Mouse (Mus musculus): ENCODE measurements around the gene Zgrf1.
A peak's percentile ranks its signal among the peaks of the same experiment; 100 is the strongest.

The Zgrf1 gene

DNA sequence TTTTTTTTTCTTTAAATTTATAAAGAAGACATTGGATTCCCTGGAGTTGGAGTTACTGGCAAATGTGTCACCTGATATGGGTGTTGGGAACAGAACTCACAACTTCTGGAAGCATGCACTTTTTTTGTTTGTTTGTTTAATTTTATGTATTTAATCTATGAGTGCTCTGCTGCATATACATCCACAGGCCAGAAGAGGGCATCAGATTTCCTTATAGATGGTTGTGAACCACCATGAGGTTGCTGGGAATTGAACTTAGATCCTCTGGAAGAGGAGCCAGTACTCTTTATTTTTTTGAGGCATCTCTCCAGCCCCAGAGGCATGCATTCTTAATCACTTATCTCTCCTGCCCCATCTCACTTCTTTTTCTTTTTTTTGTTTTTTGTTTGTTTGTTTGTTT lies 4.9 kb downstream of the Zgrf1 start:
- DNase-seq (ENCODE audit: low spot score), result no peak

DNA sequence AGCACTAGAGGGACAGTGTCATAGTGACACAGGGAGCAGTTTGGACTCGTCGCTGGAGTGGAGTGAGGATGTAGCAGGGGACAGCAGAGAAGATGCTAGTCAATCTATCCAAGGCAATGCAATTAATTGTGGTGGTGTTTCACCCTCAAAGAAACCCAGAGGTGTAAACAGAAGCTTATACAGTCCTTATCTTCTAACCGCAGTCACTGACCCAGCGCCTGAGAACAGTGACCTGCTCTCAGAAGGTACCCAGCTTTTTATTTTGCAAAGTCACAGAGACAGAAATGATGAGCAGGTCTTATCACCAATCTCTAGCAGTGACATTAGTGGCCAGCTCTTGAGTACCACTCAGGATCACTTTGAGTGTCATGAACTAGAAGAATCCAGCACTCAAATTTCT lies 9.7 kb downstream of the Zgrf1 start:
- no peak for DNase-seq (ENCODE audit: low spot score)

DNA sequence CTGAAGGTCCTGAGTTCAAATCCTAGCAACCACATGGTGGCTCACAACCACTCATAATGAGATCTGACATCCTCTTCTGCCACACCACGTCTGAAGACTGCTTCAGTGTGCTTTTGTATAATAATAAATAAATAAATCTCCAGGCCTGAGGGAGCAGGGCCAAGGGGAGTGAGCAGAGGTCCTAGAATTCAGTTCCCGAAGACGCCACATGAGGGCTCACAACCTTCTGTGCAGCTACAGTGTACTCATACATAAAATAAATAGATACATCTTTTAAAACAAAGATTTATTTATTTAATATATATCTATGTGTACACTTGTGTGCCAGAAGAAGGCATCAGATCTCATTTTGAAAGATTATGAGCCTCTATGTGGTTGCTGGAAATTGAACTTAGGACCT lies 11.8 kb downstream of the Zgrf1 start:
- no peak for DNase-seq (ENCODE audit: low spot score)

- peak; percentile 76 for DNase-seq (ENCODE audit: low spot score)
These were observed 19.3 kb downstream of the Zgrf1 start for GRCm38 (mm10) chr3:127572557-127572956.

DNA sequence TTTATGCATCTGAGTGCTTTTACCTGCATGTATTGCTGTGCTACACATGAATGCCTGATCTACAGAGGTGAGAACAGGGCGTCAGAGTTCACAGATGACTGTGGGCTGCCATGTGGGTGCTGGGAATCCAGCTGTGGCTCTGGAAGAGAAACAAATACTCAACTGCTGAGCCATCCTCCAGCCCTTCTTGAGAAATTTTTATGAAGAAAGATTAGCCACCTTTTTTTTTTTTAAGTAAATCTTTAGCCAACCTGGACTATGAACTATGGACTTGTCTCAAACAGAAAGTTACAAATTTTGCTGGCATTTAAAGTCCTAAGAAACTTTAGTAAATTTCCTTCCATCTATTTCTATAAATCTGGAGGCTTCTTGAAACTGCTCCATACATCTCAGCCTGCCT lies 43.8 kb downstream of the Zgrf1 start:
- DNase-seq (ENCODE audit: low spot score), result no peak

DNA sequence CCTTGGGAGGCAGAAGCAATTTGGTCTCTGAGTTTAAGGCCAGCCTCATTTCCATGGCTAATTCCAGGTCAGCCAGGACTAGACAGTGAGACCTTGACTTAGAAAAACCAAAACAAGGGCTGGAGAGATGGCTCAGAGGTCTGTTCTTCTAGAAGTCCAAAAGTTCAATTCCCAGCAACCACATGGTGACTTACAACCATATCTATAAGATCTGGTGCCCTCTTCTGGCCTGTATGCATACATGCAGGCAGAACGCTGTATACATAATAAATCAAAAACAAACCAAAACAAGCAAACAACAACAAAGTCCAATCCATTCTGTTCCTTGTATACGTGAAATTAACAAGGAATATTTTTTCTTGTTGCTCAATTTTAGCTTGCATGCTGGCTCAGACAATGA lies 54.8 kb downstream of the Zgrf1 start:
- DNase-seq (ENCODE audit: low spot score), result no peak

DNA sequence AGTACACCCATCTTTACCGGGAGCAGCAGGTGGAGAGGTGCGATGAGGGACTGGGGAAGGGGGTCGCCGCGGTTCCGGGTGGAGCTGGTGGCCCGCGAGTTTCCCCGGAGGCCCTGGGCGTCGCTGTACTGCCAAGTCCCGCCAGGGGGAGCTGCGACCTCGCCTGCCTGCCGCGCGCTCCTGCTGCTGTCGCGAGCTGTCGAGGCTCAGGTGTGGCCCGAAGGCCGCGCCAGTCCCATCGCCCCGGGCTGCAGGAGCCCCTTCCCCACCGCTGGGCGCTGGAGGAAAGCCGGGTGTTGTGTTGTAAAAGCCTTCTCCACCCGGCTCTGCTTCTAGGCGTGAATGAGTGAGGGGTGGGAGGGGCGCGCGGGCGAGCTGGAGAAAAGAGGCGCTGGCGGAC lies 72.0 kb downstream of the Zgrf1 start:
- DNase-seq (ENCODE audit: low spot score), result peak; percentile 60

DNA sequence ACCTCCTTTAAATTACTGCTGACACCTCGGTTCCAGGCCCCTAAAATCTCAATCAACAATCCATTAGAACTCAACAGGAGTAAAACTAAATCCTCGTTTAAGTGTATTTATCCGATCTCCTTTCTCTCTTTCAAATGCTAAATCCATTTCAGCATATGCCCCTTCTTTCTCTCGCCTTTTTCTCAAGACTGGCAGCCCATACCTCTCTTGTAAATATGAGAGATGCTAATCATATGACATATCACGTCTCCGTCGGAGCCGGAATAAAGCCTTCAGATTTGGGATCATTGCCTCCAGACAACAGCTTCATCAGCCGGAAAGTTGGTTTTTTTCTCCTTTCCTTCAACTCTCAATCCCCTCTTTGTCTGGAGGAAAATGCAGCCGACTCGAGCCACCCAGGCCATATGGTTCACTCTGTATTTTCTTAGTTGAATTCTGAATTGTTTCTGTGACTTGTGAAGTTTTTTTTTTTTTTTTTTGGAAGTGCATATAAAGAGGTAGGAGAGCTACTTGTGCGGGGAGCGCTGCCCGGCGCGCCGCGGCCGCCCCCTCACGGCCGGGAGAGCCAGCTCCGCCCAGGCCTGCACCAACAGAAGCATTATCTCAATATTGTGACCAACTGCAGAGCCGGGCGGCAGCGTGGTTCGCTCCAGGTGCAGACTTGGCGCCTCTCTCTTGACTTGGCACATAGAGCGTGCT lies 72.6 kb downstream of the Zgrf1 start:
- no peak for DNase-seq (ENCODE audit: low spot score)

GRCm38 (mm10) chr3:127626524-127626923 lies 73.2 kb downstream of the Zgrf1 start:
- no peak for DNase-seq (ENCODE audit: low spot score)

- no peak for DNase-seq (ENCODE audit: low spot score)
These were observed 74.1 kb downstream of the Zgrf1 start for GRCm38 (mm10) chr3:127627151-127627955.

- no peak for DNase-seq (ENCODE audit: low spot score)
These were observed 74.6 kb downstream of the Zgrf1 start for GRCm38 (mm10) chr3:127627956-127628310.

DNA sequence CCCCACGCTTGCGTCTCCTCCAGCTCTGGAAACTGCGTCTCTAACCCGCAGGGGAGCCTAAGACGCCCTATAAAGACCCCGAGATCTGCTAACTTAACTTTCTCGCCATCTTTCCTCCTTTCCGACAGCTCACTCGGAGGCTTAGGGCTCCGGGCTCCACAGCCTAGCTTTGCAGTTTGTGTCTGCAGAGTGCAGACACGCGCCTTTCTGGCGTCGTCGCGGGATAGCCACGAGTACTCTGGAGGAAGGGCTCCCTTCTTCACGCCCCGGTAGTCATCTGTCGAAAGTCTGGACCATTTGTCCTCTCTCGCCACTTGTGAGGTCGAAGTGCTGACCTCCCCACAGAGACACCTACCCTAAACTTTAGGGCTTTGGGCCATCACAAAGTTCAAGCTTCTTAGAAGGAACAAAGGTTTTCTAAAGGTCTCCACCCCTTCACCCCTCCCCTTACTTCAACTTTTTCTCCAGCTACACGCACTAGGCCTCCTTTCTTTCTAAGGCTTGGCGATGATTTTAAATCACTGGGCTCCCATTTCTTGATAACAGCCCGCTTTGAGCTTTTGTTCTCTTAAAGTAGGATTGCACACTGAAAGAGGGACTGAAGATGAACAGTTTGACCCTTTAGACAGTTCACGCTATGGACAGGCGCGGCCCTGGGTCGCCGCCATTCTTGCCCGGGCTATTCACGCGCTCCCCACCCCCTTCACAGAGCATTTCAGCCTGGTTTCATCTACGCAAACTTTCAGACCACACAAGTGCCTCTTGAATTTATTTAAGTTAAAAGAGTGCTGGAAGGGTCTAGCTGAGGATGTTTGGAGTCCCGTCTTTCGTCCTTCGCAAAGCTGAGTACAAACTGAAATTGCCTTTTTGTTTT lies 75.3 kb downstream of the Zgrf1 start:
- no peak for DNase-seq (ENCODE audit: low spot score)

GRCm38 (mm10) chr3:127630190-127630589 lies 76.9 kb downstream of the Zgrf1 start:
- DNase-seq (ENCODE audit: low spot score), result no peak

DNA sequence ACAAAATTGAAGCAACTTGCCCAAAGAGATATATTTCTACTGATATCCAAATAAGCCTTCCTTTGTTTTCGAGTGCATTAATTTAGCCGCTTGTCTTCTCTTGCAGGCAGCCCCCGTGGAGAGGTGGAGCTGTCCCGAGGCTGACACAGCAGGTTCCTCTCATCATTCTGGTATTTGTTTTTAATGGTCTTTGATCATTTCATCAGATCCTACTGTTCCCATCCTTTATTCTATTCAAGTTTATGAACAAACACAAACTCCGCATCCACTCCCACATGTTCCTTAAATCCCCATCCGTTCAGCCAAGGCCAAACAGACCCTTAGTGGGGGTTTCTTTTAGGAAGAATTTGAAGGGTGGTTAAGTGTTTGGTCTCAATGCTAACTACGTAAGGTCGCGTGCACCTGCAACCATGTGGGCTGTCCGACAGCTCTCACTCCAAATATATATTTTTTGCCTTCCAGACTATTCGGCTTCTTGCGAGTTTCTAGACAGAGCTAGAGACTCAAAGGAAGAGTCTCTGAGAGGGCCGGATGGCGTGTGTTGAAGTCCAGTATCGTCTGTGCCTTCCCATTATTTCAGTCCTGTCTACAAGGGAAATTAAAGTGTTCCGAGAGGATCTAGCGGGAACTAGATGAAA lies 77.6 kb downstream of the Zgrf1 start:
- DNase-seq (ENCODE audit: low spot score), result no peak

DNA sequence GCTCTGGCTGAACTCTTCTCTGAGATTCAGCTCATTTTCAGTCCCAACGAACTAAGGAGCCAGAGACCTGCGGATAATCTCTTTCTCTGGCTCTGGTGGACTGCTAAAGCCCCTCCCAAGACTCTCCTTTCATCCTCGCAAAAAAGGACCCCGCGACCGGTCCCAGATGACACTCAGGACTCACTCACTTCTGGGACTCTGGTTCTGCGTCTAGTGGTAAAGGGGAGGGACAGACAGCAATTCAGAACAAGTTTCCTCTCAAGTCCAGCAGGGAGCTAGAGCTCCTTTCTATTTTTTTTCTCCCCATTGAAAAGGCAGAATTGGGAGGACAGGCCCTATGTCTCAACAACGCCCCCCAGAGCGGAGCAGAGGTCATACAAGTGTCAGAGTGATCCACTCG lies 78.3 kb downstream of the Zgrf1 start:
- no peak for DNase-seq (ENCODE audit: low spot score)

DNA sequence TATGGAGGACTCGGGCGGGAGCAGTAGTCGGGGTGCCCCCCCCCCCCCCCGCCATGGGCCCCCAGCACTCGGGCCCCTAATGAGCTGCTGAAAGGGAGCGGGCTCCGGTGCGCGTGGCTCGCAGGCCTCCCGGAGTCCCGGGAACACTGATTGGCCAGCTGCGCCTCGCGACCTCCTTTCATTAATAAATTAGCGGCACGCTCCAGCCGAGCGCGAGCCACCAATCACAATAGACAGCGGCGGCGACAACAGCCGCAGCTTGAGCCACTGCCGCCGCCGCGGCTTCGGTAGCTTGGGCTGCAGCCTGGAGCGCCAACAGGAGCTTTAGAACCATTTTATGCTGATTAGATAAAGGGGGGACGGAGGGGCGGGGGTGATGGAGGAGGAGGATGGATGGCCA lies 79.2 kb downstream of the Zgrf1 start:
- DNase-seq (ENCODE audit: low spot score), result no peak

DNA sequence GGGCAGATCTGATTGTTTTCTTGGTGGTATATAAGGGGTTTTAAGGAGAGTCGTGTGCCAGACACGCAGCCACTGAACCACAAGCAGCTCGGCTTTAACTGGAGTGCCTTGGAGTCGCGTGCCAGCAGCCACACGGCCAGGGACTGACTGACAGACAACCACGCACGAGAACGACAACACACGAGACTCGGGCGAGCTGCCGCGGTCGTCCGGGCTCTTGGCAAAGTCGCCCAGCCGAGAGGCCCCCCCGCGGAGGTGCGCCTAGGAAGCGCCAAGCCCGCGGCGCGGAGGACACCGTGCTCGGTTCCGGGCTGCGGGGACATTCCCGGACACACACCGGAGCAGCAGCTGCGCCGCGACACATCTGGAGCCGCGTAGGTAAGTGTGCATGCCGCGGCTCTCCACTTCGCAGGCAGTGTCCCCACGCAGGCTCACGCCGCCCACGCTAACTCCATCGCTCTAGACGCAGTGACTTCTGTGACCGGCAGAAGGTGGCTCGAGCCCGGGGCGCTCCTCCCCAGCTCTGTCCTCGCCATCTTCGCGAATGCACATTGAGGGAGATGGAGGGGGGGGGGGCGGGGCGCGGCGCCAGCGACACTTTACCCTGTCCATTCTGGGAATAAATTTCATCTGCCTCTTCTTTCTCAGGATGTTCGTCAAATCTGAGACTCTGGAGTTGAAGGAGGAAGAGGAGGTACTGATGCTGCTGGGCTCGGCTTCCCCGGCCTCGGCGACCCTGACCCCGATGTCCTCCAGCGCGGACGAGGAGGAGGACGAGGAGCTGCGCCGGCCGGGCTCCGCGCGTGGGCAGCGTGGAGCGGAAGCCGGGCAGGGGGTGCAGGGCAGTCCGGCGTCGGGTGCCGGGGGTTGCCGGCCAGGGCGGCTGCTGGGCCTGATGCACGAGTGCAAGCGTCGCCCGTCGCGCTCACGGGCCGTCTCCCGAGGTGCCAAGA lies 80.1 kb downstream of the Zgrf1 start, which contains the start of gene Neurog2:
Neurog2 (plus strand) TSS at position 56 of the 953 bp plus-strand sequence.
- DNase-seq (ENCODE audit: low spot score), result no peak

DNA sequence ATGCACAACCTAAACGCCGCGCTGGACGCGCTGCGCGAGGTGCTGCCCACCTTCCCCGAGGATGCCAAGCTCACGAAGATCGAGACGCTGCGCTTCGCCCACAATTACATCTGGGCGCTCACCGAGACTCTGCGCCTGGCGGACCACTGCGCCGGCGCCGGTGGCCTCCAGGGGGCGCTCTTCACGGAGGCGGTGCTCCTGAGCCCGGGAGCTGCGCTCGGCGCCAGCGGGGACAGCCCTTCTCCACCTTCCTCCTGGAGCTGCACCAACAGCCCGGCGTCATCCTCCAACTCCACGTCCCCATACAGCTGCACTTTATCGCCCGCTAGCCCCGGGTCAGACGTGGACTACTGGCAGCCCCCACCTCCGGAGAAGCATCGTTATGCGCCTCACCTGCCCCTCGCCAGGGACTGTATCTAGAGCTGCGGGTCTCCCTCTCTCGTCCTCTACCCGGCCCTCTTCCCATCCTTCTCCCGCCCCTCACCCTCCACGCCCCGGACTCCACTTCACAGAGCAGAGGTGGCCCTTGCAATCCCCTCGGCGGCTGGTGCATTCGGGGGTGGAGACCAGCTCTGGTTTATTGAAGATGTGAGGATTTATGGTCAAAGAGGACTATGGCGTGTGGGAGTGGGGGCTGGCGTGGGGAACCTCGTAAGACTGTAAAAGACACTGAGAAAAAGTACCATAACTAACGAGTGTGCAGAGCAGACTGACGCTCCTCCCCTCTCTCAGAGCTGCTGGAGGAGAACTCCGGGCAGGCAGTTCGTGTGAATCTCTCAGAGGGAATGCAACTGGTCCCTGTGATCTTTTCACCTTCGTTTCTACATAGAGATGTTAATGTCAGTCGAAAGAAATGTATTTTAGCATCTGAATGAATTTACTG lies 81.1 kb downstream of the Zgrf1 start:
- DNase-seq (ENCODE audit: low spot score), result peak; percentile 50

- DNase-seq (ENCODE audit: low spot score), result no peak
These were observed 81.7 kb downstream of the Zgrf1 start for GRCm38 (mm10) chr3:127634984-127635349.

Data from lung, postnatal 25 days (tissue).